Mouse (Mus musculus): Measurements from ENCODE around the gene Pcbd2.
"Not testable (repeated sequence)": the region's sequence is repeated elsewhere in the genome, so short reads cannot be mapped to it uniquely, and the experiment has no call there.

Pcbd2 gene

GRCm38 (mm10) chr13:55727120-55727838, at the start of gene Pcbd2:
TSS of gene Pcbd2 (plus strand) at chr13:55727368.
- peak; percentile 93 for DNase-seq

GRCm38 (mm10) chr13:55682201-55682600, 45.0 kb upstream of the Pcbd2 start:
- no peak for DNase-seq

GRCm38 (mm10) chr13:55683581-55683980, 43.6 kb upstream of the Pcbd2 start:
- no peak for DNase-seq

DNA sequence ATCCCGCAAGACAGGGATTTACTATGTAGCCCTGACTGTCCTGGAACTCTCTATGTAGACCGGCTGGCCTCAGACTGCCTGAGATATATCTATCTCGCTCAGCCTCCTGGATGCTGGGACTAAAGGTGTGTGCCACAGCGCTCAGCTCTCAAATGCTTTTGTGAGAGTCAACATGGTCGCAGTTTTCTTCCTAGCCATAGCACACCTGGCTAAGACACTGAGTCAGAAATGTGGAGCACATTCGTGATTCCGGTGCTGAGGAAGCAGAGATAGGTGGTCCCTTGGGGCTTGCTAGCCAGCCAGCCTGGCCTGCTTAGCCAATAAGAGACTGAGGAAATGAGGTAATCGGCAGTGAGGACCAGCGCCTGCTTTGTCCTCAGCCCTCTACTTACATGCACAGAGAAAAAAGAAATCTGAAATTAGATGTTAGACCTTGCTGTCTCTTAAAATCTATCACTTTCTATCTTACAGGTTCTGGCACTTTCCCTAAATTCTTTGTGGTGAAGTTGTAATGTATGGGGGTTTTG, 41.0 kb upstream of the Pcbd2 start:
- DNase-seq: no peak

- DNase-seq: no peak
Observed at GRCm38 (mm10) chr13:55687927-55688602, 39.1 kb upstream of the Pcbd2 start.

GRCm38 (mm10) chr13:55692535-55693242, 34.5 kb upstream of the Pcbd2 start, which contains the start of gene B230219D22Rik:
TSS of gene B230219D22Rik (plus strand) at chr13:55693124.
- peak; percentile 92 for DNase-seq

GRCm38 (mm10) chr13:55693243-55693721, 33.9 kb upstream of the Pcbd2 start:
- DNase-seq: peak; percentile 77

DNA sequence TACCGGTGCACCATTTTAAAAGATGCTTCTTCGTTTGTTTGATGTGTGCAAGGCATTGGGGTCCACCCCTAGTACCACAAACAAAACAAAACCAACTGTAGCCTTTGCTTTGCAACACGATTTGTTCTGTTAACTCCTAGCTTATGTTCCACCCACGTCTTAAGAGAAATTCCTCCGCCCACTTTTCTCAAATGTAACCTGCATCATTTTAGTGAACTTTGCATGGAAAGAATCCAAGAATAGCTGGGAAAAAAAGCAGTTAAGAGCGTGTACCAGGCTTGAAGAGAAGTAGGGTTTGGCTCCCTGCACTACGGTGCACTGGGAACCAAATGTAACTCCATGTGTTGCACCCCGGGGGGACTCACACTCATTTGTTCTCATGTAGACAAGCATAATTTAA, 33.1 kb upstream of the Pcbd2 start:
- DNase-seq: peak; percentile 10

DNA sequence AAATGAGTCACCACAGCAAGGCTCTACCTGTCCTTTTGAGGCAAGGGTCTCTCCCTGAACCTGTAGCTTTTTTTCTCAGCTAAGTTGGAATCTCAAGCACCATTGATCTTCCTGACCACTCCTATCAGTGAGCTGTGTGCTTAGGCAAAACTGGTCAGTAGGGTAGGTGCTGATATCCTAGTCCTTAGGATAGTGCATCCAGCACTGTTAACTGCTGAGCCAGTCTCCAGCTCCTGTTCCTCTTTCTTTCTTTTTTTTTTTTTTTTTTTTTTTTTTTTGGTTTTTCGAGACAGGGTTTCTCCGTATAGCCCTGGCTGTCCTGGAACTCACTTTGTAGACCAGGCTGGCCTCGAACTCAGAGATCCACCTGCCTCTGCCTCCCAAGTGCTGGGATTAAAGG, 31.2 kb upstream of the Pcbd2 start:
- not testable (repeated sequence) for DNase-seq

GRCm38 (mm10) chr13:55704301-55704700, 22.9 kb upstream of the Pcbd2 start:
- no peak for DNase-seq

DNA sequence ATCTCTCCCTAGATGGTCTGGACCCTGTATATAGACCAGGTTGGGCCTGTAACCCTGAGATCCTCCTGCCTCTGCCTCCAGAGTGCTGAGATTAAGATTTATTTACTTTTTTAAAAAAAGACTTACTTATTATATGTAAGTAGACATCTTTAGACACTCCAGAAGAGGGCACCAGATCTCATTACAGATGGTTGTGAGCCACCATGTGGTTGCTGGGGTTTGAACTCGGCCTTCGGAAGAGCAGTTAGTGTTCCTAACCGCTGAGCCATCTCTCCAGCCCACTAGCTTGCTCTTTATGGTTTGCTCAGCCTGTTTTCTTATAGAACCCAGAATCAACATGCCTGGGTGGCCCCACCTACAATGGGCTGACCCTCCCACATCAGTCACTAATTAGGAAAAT, 14.3 kb upstream of the Pcbd2 start:
- no peak for DNase-seq

DNA sequence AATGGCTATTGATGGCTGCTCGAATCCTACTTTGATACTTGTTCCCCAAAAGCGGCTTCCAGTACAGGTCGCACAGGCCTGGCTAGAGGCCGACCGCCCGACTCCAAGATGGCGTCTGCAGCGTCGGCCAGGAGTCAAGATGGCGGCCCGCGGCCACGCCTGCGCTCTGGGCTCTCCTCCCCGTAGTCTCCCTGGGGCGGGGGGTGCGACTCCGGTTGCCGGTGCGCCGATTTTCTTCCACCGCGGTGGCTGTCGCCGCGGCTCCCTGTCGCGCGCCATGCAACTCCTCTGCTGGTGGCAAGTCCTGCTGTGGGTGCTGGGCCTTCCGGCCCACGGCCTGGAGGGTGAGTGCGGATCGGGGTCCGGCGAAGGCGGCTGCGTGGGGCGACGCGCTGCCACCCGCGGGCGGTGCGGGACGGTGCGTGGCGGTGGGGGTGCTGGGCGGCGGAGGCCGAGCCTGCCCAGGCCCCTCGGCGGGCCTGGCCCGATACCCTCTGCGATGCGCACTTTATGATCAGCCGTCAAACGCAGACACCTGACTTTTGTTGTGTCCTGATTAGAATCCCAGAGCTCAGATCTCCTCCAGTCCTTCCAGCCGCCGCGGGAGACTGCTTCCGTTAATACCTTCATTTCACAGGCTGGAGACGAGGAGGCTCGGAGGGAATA, 12.5 kb upstream of the Pcbd2 start, which contains the start of gene Txndc15:
Gene Txndc15, plus strand, starts transcription at position 150 of the 666 bp plus-strand sequence.
- peak; percentile 90 for DNase-seq

DNA sequence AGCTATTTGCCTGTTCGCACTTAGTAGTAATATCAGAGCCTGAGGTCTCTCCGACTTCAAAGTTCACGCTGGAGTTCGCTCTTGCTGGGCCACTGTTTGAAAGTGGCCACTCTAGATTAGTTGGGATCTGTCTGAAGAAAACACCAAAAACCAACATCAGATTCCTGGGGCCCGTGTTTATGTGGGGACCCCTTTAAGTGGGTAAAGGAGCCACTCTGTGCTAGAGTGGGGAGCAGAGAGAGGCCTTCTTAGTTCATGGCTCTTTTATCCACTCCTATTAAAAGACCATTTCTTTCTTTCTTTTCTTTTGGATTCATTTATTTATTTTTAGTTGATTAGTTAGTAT, 12.0 kb upstream of the Pcbd2 start:
- no peak for DNase-seq

- DNase-seq: peak; percentile 58
Observed at GRCm38 (mm10) chr13:55715908-55716510, 11.2 kb upstream of the Pcbd2 start.

DNA sequence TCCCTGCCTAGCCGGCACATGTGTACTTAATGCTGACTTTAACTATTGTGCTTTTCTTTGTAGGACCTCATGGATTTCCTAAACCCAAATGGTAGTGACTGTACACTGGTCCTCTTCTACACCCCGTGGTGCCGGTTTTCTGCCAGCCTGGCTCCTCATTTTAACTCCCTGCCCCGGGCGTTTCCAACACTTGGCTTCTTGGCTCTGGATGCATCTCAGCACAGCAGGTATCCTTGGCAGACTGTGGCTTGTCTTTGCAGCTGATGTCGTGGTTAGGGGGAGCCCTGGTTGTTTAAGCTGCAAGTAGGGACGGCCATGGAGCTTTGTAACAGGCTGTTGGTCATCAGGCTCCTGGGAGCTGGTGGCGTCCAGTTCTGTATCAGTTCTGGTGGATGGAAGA, 5.7 kb upstream of the Pcbd2 start:
- no peak for DNase-seq

GRCm38 (mm10) chr13:55721995-55722394, 5.2 kb upstream of the Pcbd2 start:
- DNase-seq: no peak

GRCm38 (mm10) chr13:55726598-55727119, 509 bp upstream of the Pcbd2 start:
- peak; percentile 29 for DNase-seq

- DNase-seq: peak; percentile 83
Observed at GRCm38 (mm10) chr13:55727839-55728238, 671 bp downstream of the Pcbd2 start.

DNA sequence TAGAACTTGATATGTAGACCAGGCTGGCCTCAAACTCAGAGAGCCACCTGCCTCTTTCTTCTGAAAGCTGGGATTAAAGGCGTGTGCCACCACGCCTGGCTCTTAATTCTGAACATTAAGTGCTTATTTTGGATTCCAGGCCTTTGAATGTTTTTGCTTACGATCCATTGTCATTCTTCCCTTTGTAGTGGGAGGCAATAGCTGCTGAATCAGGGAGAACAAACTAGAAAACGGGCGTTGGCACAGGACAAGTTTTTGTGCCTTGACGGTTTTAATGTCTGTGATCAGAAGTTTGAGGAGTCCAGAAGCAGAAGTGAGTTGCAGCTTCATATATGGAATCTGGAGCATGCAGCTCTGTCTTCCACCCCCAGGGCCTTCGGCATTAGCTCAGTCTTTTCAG, 3.5 kb downstream of the Pcbd2 start:
- no peak for DNase-seq

DNA sequence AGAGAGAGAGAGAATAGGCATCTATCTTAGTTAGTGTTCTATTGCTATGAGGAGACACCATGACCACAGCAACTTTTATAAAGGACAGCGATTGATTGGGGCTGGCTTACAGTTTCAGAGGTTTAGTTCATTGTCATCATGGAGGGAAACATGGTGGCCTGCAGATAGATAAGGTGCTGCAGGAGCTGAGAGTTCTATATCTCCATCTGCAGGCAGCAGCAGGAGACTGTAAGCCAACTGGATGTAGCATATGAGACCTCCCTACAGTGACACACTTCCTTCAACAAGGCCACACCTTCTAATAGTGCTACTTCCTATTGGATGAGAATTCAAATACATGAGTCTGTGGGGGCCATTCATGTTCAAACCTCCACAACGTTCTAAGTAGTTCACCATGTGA, 5.0 kb downstream of the Pcbd2 start:
- DNase-seq: no peak

GRCm38 (mm10) chr13:55733628-55734502, 6.7 kb downstream of the Pcbd2 start:
- no peak for DNase-seq
